Mouse (Mus musculus) stomach, embryonic 15.5 days (tissue): ENCODE results near the gene Serpinh1. TPM values are rescaled to one million over a fixed set of nuclear protein-coding genes. Genes with fewer than 3 reads are reported as not detected.

Source experiments
- ATAC-seq: fragments of 200-750 bp; cut with Nextera tagmentation; 2 replicates; pipeline ENCODE4 v1.8.0; 2017; ENCODE audit warnings: low read depth, moderate number of reproducible peaks, moderate TSS enrichment; ENCODE audit not compliant: insufficient read depth, low FRiP score
- H3K27ac ChIP-seq: fragments of 300-500 bp; sonication (generic); 2 replicates; pipeline ENCODE4 v1.5.1; 2015; ENCODE audit warnings: mild to moderate bottlenecking, inconsistent platforms
- H3K27me3 ChIP-seq: fragments of 300-500 bp; sonication (generic); replicated peaks from 2 replicates; pipeline ENCODE4 v1.6.1; 2015; ENCODE audit warnings: inconsistent platforms
- H3K36me3 ChIP-seq: fragments of 300-500 bp; sonication (generic); 2 replicates; pipeline ENCODE4 v1.6.1; 2015; ENCODE audit warnings: inconsistent platforms
- H3K4me1 ChIP-seq: fragments of 300-500 bp; sonication (generic); 2 replicates; pipeline ENCODE4 v1.6.1; 2015; ENCODE audit warnings: inconsistent platforms
- H3K4me2 ChIP-seq: fragments of 300-500 bp; sonication (generic); 2 replicates; pipeline ENCODE4 v1.6.1; 2015; ENCODE audit warnings: mild to moderate bottlenecking, inconsistent platforms
- H3K4me3 ChIP-seq: fragments of 300-500 bp; sonication (generic); replicated peaks from 2 replicates; pipeline ENCODE4 v1.5.1; 2015; ENCODE audit warnings: inconsistent platforms
- H3K9ac ChIP-seq: fragments of 300-500 bp; sonication (generic); 2 replicates; pipeline ENCODE4 v1.6.1; 2015; ENCODE audit warnings: inconsistent platforms
- H3K9me3 ChIP-seq: fragments of 300-500 bp; sonication (generic); 2 replicates; pipeline ENCODE4 v1.6.1; 2016; ENCODE audit warnings: inconsistent platforms
- WGBS: fragments of 180-500 bp; shearing (Covaris S2); methylation state at CpG from one replicate; pipeline ENCODE4 v1.1.7; 2015; 5-methylcytosine and 5-hydroxymethylcytosine counted together
- polyA plus RNA-seq: library from polyadenylated mRNA; unstranded; fragments of >200 nt; fragmentation: Nextera tagmentation; extraction: Ambion mirVana; gene quantifications from 2 replicates; pipeline ENCODE4 v1.2.1, GENCODE M21; 2015

The Serpinh1 gene
- polyA plus RNA-seq, 1 experiment from 2014 or later: 1,300 TPM

- Histone ChIP-seq H3K9ac (no peak overlapping the region), H3K4me2 (no peak overlapping the region), H3K9me3 (no peaks in the 10 kb centered on the region), H3K4me3 (no peak overlapping the region), H3K27ac (no peak overlapping the region), H3K27me3 (no peaks in the 10 kb centered on the region), H3K36me3 (no peaks in the 10 kb centered on the region), H3K4me1 (peaks cover 30% of the 10 kb centered on the region)
- 93% methylated on average over 2 of the region's 2 CpGs for WGBS
- no peak for ATAC-seq
Observed at GRCm38 (mm10) chr7:99362137-99362536, 9.1 kb upstream of the Serpinh1 start.

GRCm38 (mm10) chr7:99360803-99361414 lies 7.9 kb upstream of the Serpinh1 start:
- Histone ChIP-seq H3K27ac (peak overlapping the region; percentile 98), H3K4me1 (peaks cover 42% of the 10 kb centered on the region), H3K9me3 (no peaks in the 10 kb centered on the region), H3K9ac (no peak overlapping the region), H3K27me3 (no peaks in the 10 kb centered on the region), H3K36me3 (no peaks in the 10 kb centered on the region), H3K4me3 (no peak overlapping the region), H3K4me2 (peak overlapping the region; percentile 27; the same call in 1 of the 2 replicates)
- no peak for ATAC-seq
- 35% methylated on average over 8 of the region's 8 CpGs for WGBS

- Histone ChIP-seq H3K9me3 (no peaks in the 10 kb centered on the region), H3K9ac (no peak overlapping the region), H3K4me2 (peak overlapping the region; percentile 27; the same call in 1 of the 2 replicates), H3K4me3 (no peak overlapping the region), H3K36me3 (no peaks in the 10 kb centered on the region), H3K27me3 (no peaks in the 10 kb centered on the region), H3K27ac (peak overlapping the region; percentile 98), H3K4me1 (peaks cover 47% of the 10 kb centered on the region)
- 19% methylated on average over 10 of the region's 10 CpGs for WGBS
- ATAC-seq: peak; percentile 95
Observed at GRCm38 (mm10) chr7:99360021-99360802, 7.2 kb upstream of the Serpinh1 start.

GRCm38 (mm10) chr7:99358371-99358770 lies 5.3 kb upstream of the Serpinh1 start:
- Histone ChIP-seq H3K27ac (no peak overlapping the region), H3K9me3 (no peaks in the 10 kb centered on the region), H3K4me2 (no peak overlapping the region), H3K27me3 (no peaks in the 10 kb centered on the region), H3K4me1 (peaks cover 56% of the 10 kb centered on the region), H3K36me3 (no peaks in the 10 kb centered on the region), H3K4me3 (no peak overlapping the region), H3K9ac (no peak overlapping the region)
- ATAC-seq: no peak
- WGBS: 81% methylated on average over 8 of the region's 8 CpGs

- Histone ChIP-seq H3K9me3 (no peaks in the 10 kb centered on the region), H3K36me3 (no peaks in the 10 kb centered on the region), H3K4me3 (no peak overlapping the region), H3K4me1 (peaks cover 59% of the 10 kb centered on the region), H3K9ac (no peak overlapping the region), H3K27me3 (no peaks in the 10 kb centered on the region), H3K27ac (peak overlapping the region; percentile 99), H3K4me2 (peak overlapping the region; percentile 51; the same call in 1 of the 2 replicates)
- 49% methylated on average over 7 of the region's 7 CpGs for WGBS
- ATAC-seq: no peak
Observed at GRCm38 (mm10) chr7:99357201-99357600, 4.2 kb upstream of the Serpinh1 start.

- Histone ChIP-seq H3K4me2 (peak overlapping the region; percentile 51), H3K27ac (peak overlapping the region; percentile 99), H3K27me3 (no peaks in the 10 kb centered on the region), H3K9ac (no peak overlapping the region), H3K36me3 (no peaks in the 10 kb centered on the region), H3K9me3 (no peaks in the 10 kb centered on the region), H3K4me1 (peaks cover 59% of the 10 kb centered on the region), H3K4me3 (peak overlapping the region; percentile 12; the same call in 1 of the 2 replicates)
- 23% methylated on average over 9 of the region's 9 CpGs for WGBS
- no peak for ATAC-seq
Observed at GRCm38 (mm10) chr7:99356244-99356930, 3.3 kb upstream of the Serpinh1 start.

- H3K27ac ChIP-seq: peak overlapping the region; percentile 99
- WGBS: 9% methylated on average over 7 of the region's 7 CpGs
- H3K9ac ChIP-seq: no peak overlapping the region
- peak; percentile 10; the same call in 1 of the 2 replicates for ATAC-seq
- no peaks in the 10 kb centered on the region for H3K9me3 ChIP-seq
- H3K4me2 ChIP-seq: peak overlapping the region; percentile 51
- peaks cover 57% of the 10 kb centered on the region for H3K4me1 ChIP-seq
- H3K4me3 ChIP-seq: peak overlapping the region; percentile 19
- no peaks in the 10 kb centered on the region for H3K36me3 ChIP-seq
- H3K27me3 ChIP-seq: no peaks in the 10 kb centered on the region
Observed at GRCm38 (mm10) chr7:99355731-99356131, 2.7 kb upstream of the Serpinh1 start.

- peaks cover 50% of the 10 kb centered on the region for H3K4me1 ChIP-seq
- H3K4me2 ChIP-seq: peak overlapping the region; percentile 76
- no peaks in the 10 kb centered on the region for H3K27me3 ChIP-seq
- H3K9me3 ChIP-seq: no peaks in the 10 kb centered on the region
- ATAC-seq: no peak
- H3K9ac ChIP-seq: peak overlapping the region; percentile 87
- WGBS: 3% methylated on average over 18 of the region's 18 CpGs
- H3K27ac ChIP-seq: peak overlapping the region; percentile 93
- peak overlapping the region; percentile 68 for H3K4me3 ChIP-seq
- H3K36me3 ChIP-seq: peaks cover 22% of the 10 kb centered on the region
Observed at GRCm38 (mm10) chr7:99351802-99352517, 1.1 kb downstream of the Serpinh1 start.

- no peaks in the 10 kb centered on the region for H3K27me3 ChIP-seq
- peaks cover 29% of the 10 kb centered on the region for H3K36me3 ChIP-seq
- no peaks in the 10 kb centered on the region for H3K9me3 ChIP-seq
- H3K9ac ChIP-seq: peak overlapping the region; percentile 87
- H3K27ac ChIP-seq: peak overlapping the region; percentile 93
- peak overlapping the region; percentile 68 for H3K4me3 ChIP-seq
- peaks cover 43% of the 10 kb centered on the region for H3K4me1 ChIP-seq
- peak overlapping the region; percentile 76 for H3K4me2 ChIP-seq
- WGBS: 8% methylated on average over 12 of the region's 12 CpGs
- ATAC-seq: no peak
Observed at GRCm38 (mm10) chr7:99351104-99351801, 1.8 kb downstream of the Serpinh1 start.

- peaks cover 33% of the 10 kb centered on the region for H3K4me1 ChIP-seq
- 62% methylated on average over 9 of the region's 9 CpGs for WGBS
- peaks cover 40% of the 10 kb centered on the region for H3K36me3 ChIP-seq
- peak overlapping the region; percentile 76 for H3K4me2 ChIP-seq
- H3K27me3 ChIP-seq: no peaks in the 10 kb centered on the region
- H3K9ac ChIP-seq: peak overlapping the region; percentile 87
- H3K9me3 ChIP-seq: no peaks in the 10 kb centered on the region
- H3K4me3 ChIP-seq: peak overlapping the region; percentile 68
- H3K27ac ChIP-seq: no peak overlapping the region
- no peak for ATAC-seq
Observed at GRCm38 (mm10) chr7:99349782-99350720, 3.0 kb downstream of the Serpinh1 start.
